ENCODE assay signal across 8 mouse cellular contexts in the genomic region with DNA sequence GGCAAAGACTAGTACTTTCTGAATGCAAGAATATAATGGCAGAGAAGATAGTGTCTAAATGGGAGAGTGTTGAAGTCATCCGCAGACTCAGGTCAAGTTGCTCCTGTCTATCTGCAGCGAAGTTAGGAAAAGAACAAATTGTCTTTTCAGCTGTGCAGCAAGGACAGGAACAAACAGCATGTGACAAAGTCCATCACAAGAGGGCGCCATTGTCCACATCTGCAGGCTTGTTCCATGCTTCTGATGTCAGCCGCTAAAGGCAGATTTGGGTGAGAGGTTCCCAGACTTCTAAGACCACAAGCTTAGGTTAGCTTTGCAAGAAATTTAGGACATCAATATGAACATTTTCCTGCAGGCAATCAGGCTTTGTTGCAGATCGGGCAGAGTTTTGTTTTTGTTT.
DNase-seq lines count a peak whose midpoint lies in the region; ATAC-seq and TF ChIP-seq lines count a peak whose summit lies in the region.

No protein-coding gene starts in this region.

- DNase-seq in ES-E14 (ENCODE audit: low read depth, low spot score): peak; percentile 74
- peak; percentile 51 for DNase-seq in c-Kit-positive CD71-negative TER-119-negative erythroid progenitor cells, embryonic 14.5 days (ENCODE audit: low read depth)
- peak; percentile 87 for DNase-seq in forebrain, embryonic 11.5 days (ENCODE audit: low spot score)
- DNase-seq in hindbrain, embryonic 11.5 days (ENCODE audit: low spot score): peak; percentile 86
- DNase-seq in layer of hippocampus, adult 8-10 months (ENCODE audit: low spot score in 2 of 2): peak; percentile 60 to 86
- DNase-seq in lung, postnatal 0 days (ENCODE audit: low spot score): peak; percentile 65
- peak; percentile 80 for DNase-seq in retina, postnatal 1 day
- DNase-seq in yolk sac, embryonic 10.5 days (ENCODE audit: low spot score): peak; percentile 29

- no peak for TF ChIP-seq EP300 in lung, postnatal 0 days (IDR thresholded peaks at IDR 0.05)

- 31% methylated on average over 5 of the region's 5 CpGs for WGBS in forebrain, embryonic 11.5 days
- 33% methylated on average over 5 of the region's 5 CpGs for WGBS in hindbrain, embryonic 11.5 days
- 27% methylated on average over 5 of the region's 5 CpGs for WGBS in lung, postnatal 0 days

- TF ChIP-seq CTCF in lung, postnatal 0 days (IDR thresholded peaks at IDR 0.05): peak; percentile 92

- no peaks in the 10 kb centered on the region for H3K9me3 ChIP-seq in ES-E14 (ENCODE audit: control insufficient read depth, insufficient read depth, low read depth, low read length)
- H3K9me3 ChIP-seq in forebrain, embryonic 11.5 days (ENCODE audit: control insufficient read depth, low read length): no peaks in the 10 kb centered on the region
- no peaks in the 10 kb centered on the region for H3K9me3 ChIP-seq in hindbrain, embryonic 11.5 days (ENCODE audit: control insufficient read depth, low read length)
- H3K9me3 ChIP-seq in lung, postnatal 0 days (ENCODE audit: low read length): no peaks in the 10 kb centered on the region

- in situ Hi-C loops in ES-E14 (cut with MboI; ENCODE audit: low sequenced_read_pairs in 2 of 2, unreplicated experiment in 2 of 2): no loop called here

- H3K4me1 ChIP-seq in ES-E14 (ENCODE audit: control insufficient read depth in 2 of 2, insufficient read depth in 2 of 2, low read length in 2 of 2, poor library complexity in 1 of 2): no peaks in the 10 kb centered on the region
- no peaks in the 10 kb centered on the region for H3K4me1 ChIP-seq in forebrain, embryonic 11.5 days (replicated peaks; ENCODE audit: control insufficient read depth, insufficient read depth, low read length)
- H3K4me1 ChIP-seq in hindbrain, embryonic 11.5 days (replicated peaks; ENCODE audit: control insufficient read depth, insufficient read depth, low read length): no peaks in the 10 kb centered on the region
- no peaks in the 10 kb centered on the region for H3K4me1 ChIP-seq in lung, postnatal 0 days (ENCODE audit: insufficient read depth, low read depth, low read length)

- no peaks in the 10 kb centered on the region for H3K36me3 ChIP-seq in ES-E14 (ENCODE audit: control insufficient read depth, insufficient read depth, low read length, poor library complexity, severe bottlenecking)
- no peaks in the 10 kb centered on the region for H3K36me3 ChIP-seq in forebrain, embryonic 11.5 days (ENCODE audit: control insufficient read depth, insufficient read depth, low read length)
- H3K36me3 ChIP-seq in hindbrain, embryonic 11.5 days (ENCODE audit: control insufficient read depth, insufficient read depth, low read length): no peaks in the 10 kb centered on the region
- no peaks in the 10 kb centered on the region for H3K36me3 ChIP-seq in lung, postnatal 0 days (ENCODE audit: insufficient read depth, low read length)

- H3K9ac ChIP-seq in ES-E14 (ENCODE audit: insufficient read depth, low read depth, low read length, poor library complexity, severe bottlenecking): no peak overlapping the region
- H3K9ac ChIP-seq in forebrain, embryonic 11.5 days (ENCODE audit: low read length): no peak overlapping the region
- no peak overlapping the region for H3K9ac ChIP-seq in hindbrain, embryonic 11.5 days (ENCODE audit: low read depth, low read length)
- H3K9ac ChIP-seq in lung, postnatal 0 days (replicated peaks; ENCODE audit: low read depth): no peak overlapping the region

- ATAC-seq in forebrain, embryonic 11.5 days (replicated peaks; ENCODE audit: low FRiP score): peak; percentile 89
- ATAC-seq in hindbrain, embryonic 11.5 days (ENCODE audit: low FRiP score): peak; percentile 84
- ATAC-seq in lung, postnatal 0 days: no peak

- no peak overlapping the region for H3K27ac ChIP-seq in ES-E14 (ENCODE audit: insufficient read depth, low read depth, low read length, poor library complexity, severe bottlenecking)
- H3K27ac ChIP-seq in forebrain, embryonic 11.5 days (ENCODE audit: low read depth, low read length): no peak overlapping the region
- no peak overlapping the region for H3K27ac ChIP-seq in hindbrain, embryonic 11.5 days (ENCODE audit: low read depth, low read length)
- H3K27ac ChIP-seq in lung, postnatal 0 days (ENCODE audit: low read length): no peak overlapping the region

- H3K4me3 ChIP-seq in ES-E14 (ENCODE audit: insufficient read depth in 1 of 2, low read depth in 1 of 2, low read length in 2 of 2, poor library complexity in 1 of 2, severe bottlenecking in 1 of 2): no peak overlapping the region
- no peak overlapping the region for H3K4me3 ChIP-seq in forebrain, embryonic 11.5 days (ENCODE audit: low read depth, low read length)
- H3K4me3 ChIP-seq in hindbrain, embryonic 11.5 days (ENCODE audit: low read depth, low read length): no peak overlapping the region
- H3K4me3 ChIP-seq in lung, postnatal 0 days (ENCODE audit: low read depth, low read length): no peak overlapping the region

- no peak overlapping the region for H3K4me2 ChIP-seq in forebrain, embryonic 11.5 days (ENCODE audit: low read depth, low read length, severe bottlenecking)
- H3K4me2 ChIP-seq in hindbrain, embryonic 11.5 days (replicated peaks; ENCODE audit: low read depth, low read length): no peak overlapping the region
- H3K4me2 ChIP-seq in lung, postnatal 0 days (replicated peaks; ENCODE audit: low read depth, low read length): no peak overlapping the region

- no peaks in the 10 kb centered on the region for H3K27me3 ChIP-seq in forebrain, embryonic 11.5 days (ENCODE audit: control insufficient read depth, insufficient read depth, low read length)
- no peaks in the 10 kb centered on the region for H3K27me3 ChIP-seq in hindbrain, embryonic 11.5 days (ENCODE audit: control insufficient read depth, insufficient read depth, low read length)
- no peaks in the 10 kb centered on the region for H3K27me3 ChIP-seq in lung, postnatal 0 days (replicated peaks; ENCODE audit: insufficient read depth, low read length)

TF ChIP-seq in ES-E14, 5 proteins besides CTCF, POLR2A, EP300 and RAD21:
- TF ChIP-seq ZC3H11A (IDR thresholded peaks at IDR 0.05; ENCODE audit: borderline replicate concordance, low read depth, low read length) (peak; percentile 99), ZNF384 (IDR thresholded peaks at IDR 0.05; ENCODE audit: low read depth, low read length) (no peak)

Comparison
In these comparisons a context has a peak if more than half of its experiments do, and no peak if none do; other contexts are left out.
1. DNase-seq: peak in every context shown above with its lines; median percentile 87 in forebrain, embryonic 11.5 days; 86 in hindbrain, embryonic 11.5 days; 80 in retina, postnatal 1 day; 74 in ES-E14; 73 in layer of hippocampus, adult 8-10 months; 65 in lung, postnatal 0 days; 51 in c-Kit-positive CD71-negative TER-119-negative erythroid progenitor cells, embryonic 14.5 days; 29 in yolk sac, embryonic 10.5 days.